Mouse (Mus musculus) CH12.LX (cell line): ENCODE results near the gene Iyd.

Source experiments
- CHD2 ChIP-seq: IDR thresholded peaks from 2 replicates; pipeline ENCODE4 v1.6.1; 2011; ENCODE audit warnings: low read length, improper control_type of control experiment
- CTCF ChIP-seq, 2 experiments: IDR thresholded peaks in 1 of 2; conservative IDR thresholded peaks in 1 of 2; 2 replicates each; pipeline ENCODE4 v1.5.1; 2011 to 2012; ENCODE audit warnings: low read depth in 2 of 2, low read length in 2 of 2, improper control_type of control experiment in 1 of 2, inconsistent platforms in 1 of 2, mild to moderate bottlenecking in 1 of 2, moderate library complexity in 1 of 2
- EP300 ChIP-seq: IDR thresholded peaks from 2 replicates; pipeline ENCODE4 v1.6.1; 2011; ENCODE audit warnings: low read length, improper control_type of control experiment
- MAFK ChIP-seq: IDR thresholded peaks from 2 replicates; pipeline ENCODE4 v1.6.1; 2011; ENCODE audit warnings: low read length, improper control_type of control experiment; ENCODE audit not compliant: insufficient replicate concordance
- MAZ ChIP-seq: IDR thresholded peaks from 2 replicates; pipeline ENCODE4 v1.6.1; 2012; ENCODE audit warnings: low read depth, mild to moderate bottlenecking, inconsistent platforms, low read length, improper control_type of control experiment, moderate library complexity
- MYC ChIP-seq: IDR thresholded peaks from 2 replicates; pipeline ENCODE4 v1.6.1; 2011; ENCODE audit warnings: low read depth, mild to moderate bottlenecking, improper control_type of control experiment, low read length
- NRF1 ChIP-seq: IDR thresholded peaks from 2 replicates; pipeline ENCODE4 v1.6.1; 2014; ENCODE audit warnings: low read depth, mild to moderate bottlenecking, inconsistent platforms, low read length, improper control_type of control experiment, moderate library complexity
- POLR2A ChIP-seq: IDR thresholded peaks from 2 replicates; pipeline ENCODE4 v1.6.1; 2011; ENCODE audit warnings: low read depth, mild to moderate bottlenecking, improper control_type of control experiment, low read length
- TBP ChIP-seq: conservative IDR thresholded peaks from 2 replicates; pipeline ENCODE4 v1.6.1; 2011; ENCODE audit warnings: low read depth, low read length, improper control_type of control experiment

DNA sequence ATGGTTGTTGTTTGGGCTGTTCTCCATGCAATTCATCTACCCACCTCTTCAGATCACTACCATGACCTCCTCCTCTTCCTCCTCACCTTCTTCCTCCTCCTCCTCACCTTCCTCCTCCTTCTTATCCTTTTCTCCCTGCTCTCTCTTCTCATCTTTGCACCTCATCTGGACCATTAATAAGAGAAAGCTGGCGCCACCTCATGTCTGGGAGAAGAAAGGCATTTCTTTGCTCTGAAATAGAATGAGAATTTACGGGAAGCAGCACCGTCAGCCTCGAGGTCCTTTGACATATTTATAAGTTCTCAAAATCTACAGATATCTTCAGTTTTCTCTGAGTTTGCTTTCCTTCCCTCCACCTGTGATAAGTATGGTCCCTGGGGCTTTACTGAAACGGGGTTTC lies 15.1 kb downstream of the Iyd start:
- no peak for TF ChIP-seq POLR2A
- TF ChIP-seq TBP, result no peak
- TF ChIP-seq CTCF (conservative IDR thresholded peaks at IDR 0.05 in 1 of 2, IDR thresholded peaks at IDR 0.05 in 1 of 2; ENCODE audit: low read depth in 2 of 2, low read length in 2 of 2), result peak in 1 of 2 experiments; percentile 39; a peak in 2 of 4 replicates
- no peak for TF ChIP-seq EP300
- no peak for TF ChIP-seq NRF1
- TF ChIP-seq MAZ, result no peak
- TF ChIP-seq MAFK, result no peak
- TF ChIP-seq CHD2, result no peak
- TF ChIP-seq MYC, result no peak
